Mouse (Mus musculus): ENCODE results near the gene Mia2.
"Not testable (repeated sequence)": the region's sequence is repeated elsewhere in the genome, so short reads cannot be mapped to it uniquely, and the experiment has no call there.

Gene Mia2

DNA sequence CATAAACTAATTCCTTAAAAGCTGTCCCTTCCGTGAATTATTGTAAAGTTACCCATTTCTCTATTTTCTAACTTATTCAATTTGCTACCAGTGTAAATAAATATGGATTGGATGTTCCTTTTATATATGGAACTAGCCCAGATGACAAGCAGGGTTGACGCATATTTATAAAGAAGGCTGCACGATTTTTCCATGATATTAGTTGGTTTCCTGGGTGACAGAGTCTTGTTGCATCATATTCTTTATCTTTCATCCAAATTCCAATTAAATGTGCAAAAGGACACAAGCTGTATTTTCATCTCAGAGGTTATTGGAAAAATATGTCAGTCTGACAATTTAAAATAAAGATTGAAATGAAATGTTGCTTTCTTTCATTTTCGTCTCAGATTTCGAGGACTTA, 142.8 kb downstream of the Mia2 start:
- DNase-seq (ENCODE audit: low spot score): no peak

- DNase-seq (ENCODE audit: low spot score): not testable (repeated sequence)
Measured at GRCm38 (mm10) chr12:59241031-59241430, 145.4 kb downstream of the Mia2 start.
